Mouse (Mus musculus) right cerebral cortex, adult 2 months (tissue): ENCODE measurements around the gene Sept9.
A peak's percentile ranks its signal among the peaks of the same experiment; 100 is the strongest.

ENCODE experiments used
- DNase-seq, 2 experiments: peaks; one replicate each; pipeline ENCODE4 v3.0.0; 2021 to 2022; ENCODE audit warnings: low spot score in 2 of 2

Gene Sept9

GRCm38 (mm10) chr11:117372537-117372936 is 173.1 kb downstream of the Sept9 start:
- DNase-seq: no peak

- DNase-seq: no peak
Measured at GRCm38 (mm10) chr11:117373195-117373594, 173.7 kb downstream of the Sept9 start.

GRCm38 (mm10) chr11:117373870-117374269 is 174.4 kb downstream of the Sept9 start:
- DNase-seq: no peak

- no peak for DNase-seq
Measured at GRCm38 (mm10) chr11:117374288-117374687, 174.8 kb downstream of the Sept9 start.

DNA sequence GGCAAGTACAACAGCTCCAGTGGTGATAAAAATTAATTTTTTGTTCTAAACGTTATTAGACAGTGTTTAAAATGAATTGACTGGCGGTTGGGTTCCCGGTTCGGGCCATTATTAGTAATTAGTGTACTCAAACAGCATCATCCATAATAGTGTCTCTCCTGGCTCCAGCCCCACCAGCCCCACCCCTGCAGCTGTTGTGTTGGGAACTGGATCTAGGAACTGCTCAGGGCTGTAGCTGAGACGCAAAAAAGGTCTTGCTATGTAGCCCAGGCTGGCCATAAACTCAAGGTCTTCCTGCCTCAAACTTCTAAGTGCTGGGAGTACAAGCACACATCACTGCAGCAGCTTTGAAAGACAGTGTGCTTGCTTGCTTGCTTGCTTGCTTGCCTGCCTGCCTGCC is 180.3 kb downstream of the Sept9 start:
- no peak for DNase-seq

DNA sequence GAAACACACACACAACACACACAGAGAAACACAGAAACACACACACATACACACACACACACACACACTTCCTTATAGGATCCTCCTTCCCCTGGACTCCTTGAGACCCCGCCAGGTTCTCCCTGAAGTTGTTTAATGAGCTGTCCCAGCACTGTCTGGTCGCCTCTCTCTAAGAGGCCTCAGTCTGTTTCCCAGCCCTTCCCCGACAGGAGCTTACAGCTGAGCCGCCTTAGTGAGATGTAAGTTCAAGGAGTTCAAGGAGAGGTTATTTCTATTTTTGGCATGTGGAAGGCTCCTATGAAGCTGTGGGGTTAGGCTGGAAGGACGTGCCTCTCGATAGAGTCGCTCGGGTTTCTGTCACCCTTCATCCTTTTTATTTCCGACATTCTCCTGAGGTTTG is 184.8 kb downstream of the Sept9 start:
- DNase-seq: no peak

DNA sequence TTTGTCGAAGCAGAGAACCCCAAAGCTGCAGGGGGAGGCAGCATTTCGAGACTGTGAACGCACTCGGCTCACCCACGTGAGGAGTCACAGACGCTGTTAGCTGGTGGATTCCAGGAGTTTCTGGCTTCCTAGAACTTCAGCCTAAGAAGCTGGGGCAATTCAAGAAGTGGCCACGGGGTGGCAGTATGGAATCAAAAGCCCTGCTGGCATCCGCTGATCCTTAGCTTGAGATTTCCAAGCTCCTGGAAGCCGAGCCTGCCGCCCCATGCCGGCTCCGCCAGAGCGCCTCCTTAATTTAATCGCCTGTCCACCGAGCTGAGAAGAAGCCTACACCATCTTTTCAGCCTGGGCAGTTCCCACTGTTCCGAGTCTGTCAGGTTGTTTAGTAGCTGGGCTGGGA is 185.4 kb downstream of the Sept9 start:
- peak; percentile 98 to 99 for DNase-seq

DNA sequence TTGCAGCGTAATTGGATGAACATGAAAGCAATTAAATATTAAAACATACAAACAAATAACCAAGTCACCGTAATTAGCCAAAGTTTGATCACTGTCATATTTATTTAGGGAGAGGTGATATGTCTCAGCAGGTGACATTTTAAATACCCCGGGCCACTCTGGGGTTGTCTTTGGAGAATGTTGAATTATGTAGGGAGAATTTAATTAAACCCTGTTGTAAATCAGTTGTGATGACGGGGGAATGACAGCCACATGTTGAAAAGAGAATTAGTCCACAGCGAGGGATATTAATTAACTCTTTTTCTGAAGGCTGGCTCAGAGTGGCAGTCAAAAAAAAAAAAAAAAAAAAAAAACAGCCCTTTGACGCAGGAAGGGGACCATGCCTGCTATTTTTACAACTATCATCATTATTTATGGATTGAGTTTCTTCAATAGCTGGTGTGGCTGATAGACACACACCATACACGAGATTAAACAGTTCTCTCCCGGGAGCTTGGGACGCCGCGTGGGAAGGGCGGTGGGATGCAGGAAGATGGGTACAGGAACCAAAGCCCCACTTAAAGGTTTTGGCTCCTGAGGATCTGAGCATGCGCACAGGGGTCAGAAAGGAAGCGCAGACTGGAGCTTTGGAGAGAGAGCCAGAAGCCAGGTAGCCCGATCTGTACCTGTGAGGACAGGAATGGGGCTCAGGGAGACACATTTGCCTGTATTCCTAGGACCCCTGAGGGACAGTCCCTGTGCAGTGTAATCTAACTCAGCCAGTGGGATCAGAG is 186.1 kb downstream of the Sept9 start:
- no peak for DNase-seq

DNA sequence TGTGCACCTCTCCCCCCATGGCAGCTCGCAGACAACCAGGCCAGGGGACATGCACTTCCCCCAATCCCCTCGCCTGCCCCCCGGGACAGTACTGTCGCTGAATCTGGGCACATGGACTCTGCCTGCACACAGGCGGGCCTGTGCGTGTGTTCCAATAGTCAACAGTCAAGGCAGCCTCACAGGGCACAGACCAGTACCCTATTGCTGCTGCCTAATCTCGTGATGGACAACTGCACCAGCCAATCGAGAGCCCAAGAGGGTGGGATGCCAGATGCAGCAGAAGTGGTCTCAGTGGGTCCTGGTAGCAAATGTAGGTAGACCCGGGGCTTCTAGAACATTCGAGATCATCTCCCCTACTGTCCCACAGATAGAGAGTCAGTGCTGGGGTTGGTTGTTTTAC is 187.8 kb downstream of the Sept9 start:
- DNase-seq: no peak

DNA sequence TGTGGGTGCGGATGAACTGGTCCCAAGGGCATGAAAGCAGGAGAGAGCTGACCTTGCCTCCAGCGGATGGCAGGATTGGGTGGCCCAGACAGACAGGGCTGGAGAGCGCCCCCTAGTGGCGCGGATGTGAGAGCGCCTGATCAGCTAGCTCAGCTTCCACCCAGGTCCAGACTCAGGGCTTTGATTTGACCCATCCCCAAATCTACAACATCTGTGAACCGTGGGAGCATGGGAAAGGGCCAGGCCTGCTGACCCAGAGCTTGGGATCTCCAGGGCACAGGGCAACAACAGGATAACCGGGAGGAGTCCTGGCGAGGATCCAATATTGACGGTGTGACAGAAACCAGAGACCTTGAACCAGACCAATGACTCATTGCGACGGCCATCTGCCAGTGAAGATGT is 190.5 kb downstream of the Sept9 start:
- DNase-seq: no peak

- DNase-seq: no peak
Measured at GRCm38 (mm10) chr11:117390774-117391534, 191.5 kb downstream of the Sept9 start.

DNA sequence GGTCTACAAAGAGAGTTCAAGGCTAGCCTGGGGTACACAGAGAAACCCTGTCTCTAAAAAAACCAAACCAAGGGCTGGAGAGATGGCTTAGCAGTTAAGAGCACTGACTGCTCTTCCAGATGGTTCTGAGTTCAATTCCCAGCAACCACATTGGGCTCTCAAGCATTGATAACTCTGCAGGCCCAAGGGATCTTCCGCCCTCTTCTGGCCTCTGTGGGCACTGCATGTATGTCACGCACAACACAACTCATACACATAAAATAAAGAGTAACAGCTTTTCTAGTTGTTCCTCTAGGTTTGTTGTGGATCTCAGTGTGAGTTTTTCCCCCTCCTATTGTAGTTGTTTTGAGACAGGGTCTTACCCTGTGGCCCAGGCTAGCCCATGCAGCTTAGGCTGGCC is 192.8 kb downstream of the Sept9 start:
- DNase-seq: no peak

DNA sequence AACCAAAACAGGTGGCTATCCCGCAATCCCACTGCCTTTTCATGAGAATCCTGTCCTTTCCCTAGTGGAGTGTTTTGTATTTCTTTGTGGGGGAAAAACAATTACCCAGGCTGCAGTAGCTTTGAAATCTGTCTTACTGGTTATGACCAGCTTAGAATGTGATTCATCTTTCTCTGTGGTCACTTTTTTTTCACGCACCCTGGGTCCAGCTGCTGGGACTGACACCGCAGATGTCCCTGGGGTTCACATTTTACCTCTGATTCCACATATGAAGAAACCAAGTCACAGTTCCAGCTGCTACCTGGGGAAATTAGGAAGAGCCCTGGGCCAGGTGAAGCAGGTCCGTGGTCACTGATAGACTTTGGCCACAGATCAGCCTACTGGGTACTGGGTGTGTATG is 194.3 kb downstream of the Sept9 start:
- DNase-seq: no peak

GRCm38 (mm10) chr11:117394230-117395137 is 195.0 kb downstream of the Sept9 start:
- peak; percentile 74 to 78 for DNase-seq

- peak in 1 of 2 experiments; percentile 45 for DNase-seq
Measured at GRCm38 (mm10) chr11:117395228-117395627, 195.8 kb downstream of the Sept9 start.

DNA sequence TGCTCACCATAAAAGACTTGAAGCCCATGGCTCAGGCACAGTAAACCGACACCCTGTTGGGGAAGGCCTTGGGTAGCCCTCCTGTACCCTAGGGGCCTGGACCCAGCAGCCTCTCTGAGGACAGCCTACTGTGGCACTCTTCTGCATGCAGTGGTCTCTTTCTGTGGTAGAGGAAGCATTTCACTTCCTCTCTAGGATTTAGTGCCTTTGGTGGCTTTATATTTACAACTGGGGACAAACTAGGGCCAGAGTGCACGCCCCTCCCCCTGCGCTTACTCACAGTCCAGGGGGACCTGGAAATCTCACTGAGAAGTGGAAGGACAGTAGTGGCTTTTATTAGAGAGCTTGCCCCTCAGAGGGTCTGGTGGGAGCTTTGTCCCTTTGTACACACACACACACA is 197.5 kb downstream of the Sept9 start:
- DNase-seq: no peak

DNA sequence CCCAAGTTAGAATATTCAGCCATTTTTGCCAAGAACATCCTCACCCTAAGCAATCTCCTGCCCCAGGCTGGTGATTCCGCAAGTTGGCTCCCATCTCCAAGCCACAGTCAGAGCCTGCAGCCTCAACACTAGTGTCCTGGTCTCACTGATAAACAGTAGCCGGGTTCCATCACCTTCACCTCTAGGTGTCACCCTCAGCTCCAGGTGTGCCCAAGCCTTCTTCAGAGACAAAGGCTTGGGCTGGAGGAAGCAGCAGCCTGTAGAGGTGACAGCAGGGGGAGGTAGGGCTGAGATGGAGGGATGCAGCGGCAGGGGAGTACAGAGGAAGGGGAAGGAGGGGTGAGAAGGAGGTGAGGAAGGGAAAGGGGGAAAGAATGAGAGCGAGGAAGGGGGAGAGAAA is 198.3 kb downstream of the Sept9 start:
- no peak for DNase-seq

GRCm38 (mm10) chr11:117398191-117398590 is 198.7 kb downstream of the Sept9 start:
- DNase-seq: no peak

DNA sequence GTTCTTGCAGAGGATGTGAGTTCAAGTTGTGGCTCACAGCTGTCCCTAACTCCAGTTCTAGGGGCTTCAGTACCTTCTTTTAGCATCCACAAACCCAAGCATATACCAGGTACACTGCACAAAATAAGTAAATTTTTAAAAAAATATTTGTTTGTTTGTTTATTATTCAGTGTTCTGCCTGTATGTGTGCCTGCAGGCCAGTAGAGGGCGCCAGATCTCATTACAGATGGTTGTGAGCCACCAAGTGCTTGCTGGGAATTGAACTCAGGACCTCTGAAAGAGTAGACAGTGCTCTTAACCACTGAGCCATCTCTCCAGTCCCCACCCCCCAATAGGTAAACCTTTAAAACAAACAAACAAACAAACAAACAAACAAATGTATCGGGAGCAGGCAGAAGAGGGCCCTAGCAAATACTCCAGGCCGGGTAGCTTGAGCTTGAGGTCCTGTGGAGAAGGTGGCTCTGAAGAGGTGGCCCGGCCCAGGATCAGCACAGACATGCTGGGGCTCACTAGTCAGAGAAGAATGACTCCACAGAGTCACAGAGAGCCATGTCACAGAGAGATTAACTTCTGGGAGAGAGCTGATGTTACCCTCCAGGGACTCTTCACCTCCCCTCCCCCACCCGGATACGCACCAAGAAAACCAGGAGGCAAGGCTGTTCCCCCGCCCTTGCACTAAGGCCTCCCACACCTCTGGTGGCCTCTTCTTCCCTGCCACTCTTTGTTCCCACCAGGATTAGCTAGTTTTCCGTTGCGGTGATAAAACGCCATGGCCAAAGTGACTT is 202.3 kb downstream of the Sept9 start:
- no peak for DNase-seq

DNA sequence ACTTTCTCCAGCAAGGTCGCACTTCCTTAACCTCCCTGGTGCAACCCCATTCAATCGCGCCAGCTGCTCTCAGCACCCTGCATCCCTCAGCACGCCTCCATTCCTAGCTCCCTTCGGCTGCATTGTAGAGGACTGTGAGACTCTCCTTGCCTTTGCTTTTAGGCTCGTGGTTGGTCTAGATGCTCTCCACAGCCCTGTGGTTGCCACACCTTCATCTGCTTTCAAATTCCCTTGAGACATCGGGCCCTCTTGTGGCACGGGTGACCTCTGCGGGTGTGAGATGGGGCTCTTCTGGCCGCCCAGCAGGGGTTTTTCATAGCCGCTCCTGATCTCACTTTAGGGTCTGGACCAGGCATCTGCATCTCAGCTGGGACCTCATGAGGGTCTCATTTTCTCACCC is 203.1 kb downstream of the Sept9 start:
- no peak for DNase-seq

GRCm38 (mm10) chr11:117403073-117403472 is 203.6 kb downstream of the Sept9 start:
- no peak for DNase-seq
